Mouse (Mus musculus) kidney, postnatal 0 days (tissue): Measurements from ENCODE around the gene Pds5b. TPM values are rescaled to one million over a fixed set of nuclear protein-coding genes. Genes with fewer than 3 reads are reported as not detected.
A peak's percentile ranks its signal among the peaks of the same experiment; 100 is the strongest.
"Not testable (repeated sequence)": the region's sequence is repeated elsewhere in the genome, so short reads cannot be mapped to it uniquely, and the experiment has no call there.

Experiments
- ATAC-seq: fragments of 200-750 bp; cut with Nextera tagmentation; replicated peaks from 2 replicates; pipeline ENCODE4 v1.8.0; 2017; ENCODE audit warnings: low read depth, moderate number of reproducible peaks, moderate TSS enrichment, moderate library complexity; ENCODE audit not compliant: low FRiP score
- DNase-seq: peaks from one replicate; pipeline ENCODE4 v3.0.0-alpha.2; 2016; ENCODE audit warnings: low spot score
- H3K27ac ChIP-seq: fragments of 300-500 bp; sonication (generic); 2 replicates; pipeline ENCODE4 v1.5.1; 2014; ENCODE audit warnings: mild to moderate bottlenecking
- H3K27me3 ChIP-seq: fragments of 300-500 bp; sonication (generic); 2 replicates; pipeline ENCODE4 v1.6.1; 2014; ENCODE audit warnings: low read length, mixed read lengths; ENCODE audit not compliant: insufficient read depth
- H3K36me3 ChIP-seq: fragments of 300-500 bp; sonication (generic); 2 replicates; pipeline ENCODE4 v1.6.1; 2014; ENCODE audit warnings: low read length, mixed read lengths; ENCODE audit not compliant: insufficient read depth
- H3K4me1 ChIP-seq: fragments of 300-500 bp; sonication (generic); replicated peaks from 2 replicates; pipeline ENCODE4 v1.6.1; 2014; ENCODE audit warnings: antibody characterized with exemption, low read length, mixed read lengths; ENCODE audit not compliant: insufficient read depth
- H3K4me2 ChIP-seq: fragments of 300-500 bp; sonication (generic); 2 replicates; pipeline ENCODE4 v1.6.1; 2014; ENCODE audit warnings: mild to moderate bottlenecking, low read length, moderate library complexity, mixed read lengths
- H3K4me3 ChIP-seq: fragments of 300-500 bp; sonication (generic); replicated peaks from 2 replicates; pipeline ENCODE4 v1.5.1; 2014; ENCODE audit warnings: low read depth, low read length
- H3K9ac ChIP-seq: fragments of 300-500 bp; sonication (generic); 2 replicates; pipeline ENCODE4 v1.6.1; 2014; ENCODE audit warnings: low read depth, low read length
- H3K9me3 ChIP-seq: fragments of 300-500 bp; sonication (generic); replicated peaks from 2 replicates; pipeline ENCODE4 v1.6.1; 2016; ENCODE audit warnings: low read length, inconsistent platforms, mixed read lengths
- CTCF ChIP-seq: IDR thresholded peaks from 2 replicates; pipeline ENCODE4 v1.5.1; 2016; ENCODE audit warnings: antibody characterized with exemption, low read depth, mild to moderate bottlenecking, moderate library complexity
- WGBS: fragments of 180-500 bp; shearing (Covaris S2); extraction: QIAGEN DNeasy Blood & Tissue Kit; methylation state at CpG from one replicate; pipeline ENCODE4 v1.1.7; 2014; 5-methylcytosine and 5-hydroxymethylcytosine counted together
- polyA plus RNA-seq: library from polyadenylated mRNA; unstranded; fragments of >200 nt; fragmentation: Nextera tagmentation; extraction: Ambion mirVana; gene quantifications from 2 replicates; pipeline ENCODE4 v1.2.1, GENCODE M21; 2015

The Pds5b gene
- polyA plus RNA-seq, 1 experiment from 2014 or later: 20.1 TPM

DNA sequence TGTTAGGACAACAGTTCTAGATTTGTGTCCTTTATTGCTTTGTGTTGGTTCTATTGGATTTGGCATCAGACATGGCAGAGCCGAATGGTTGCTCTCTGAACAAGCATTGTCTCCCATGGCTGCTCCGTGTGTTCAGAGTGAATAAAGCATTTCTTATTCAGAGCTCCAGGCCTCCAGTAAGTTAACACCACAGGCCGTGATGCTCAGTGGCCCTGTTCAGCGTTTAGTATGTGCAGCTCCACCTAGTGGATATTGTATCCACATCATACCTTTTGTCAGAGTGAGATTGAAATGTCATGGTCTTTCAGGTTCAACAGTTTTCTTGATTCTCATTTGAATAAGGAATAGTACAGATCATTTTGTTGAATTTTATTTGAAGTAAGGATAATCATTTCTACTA lies 44.2 kb downstream of the Pds5b start:
- no peaks in the 10 kb centered on the region for H3K27me3 ChIP-seq
- 0 out of 2 replicates have a peak, but pooled peaks cover 4% of the 10 kb centered on the region for H3K36me3 ChIP-seq
- no peak overlapping the region for H3K4me3 ChIP-seq
- ATAC-seq: no peak; the same call in 1 of the 2 replicates
- no peaks in the 10 kb centered on the region for H3K4me1 ChIP-seq
- H3K9me3 ChIP-seq: no peaks in the 10 kb centered on the region
- 20% methylated on average over 4 of the region's 4 CpGs for WGBS
- peak; percentile 74 for DNase-seq
- no peak overlapping the region for H3K9ac ChIP-seq
- TF ChIP-seq CTCF: peak; percentile 73
- no peak overlapping the region for H3K27ac ChIP-seq
- no peak overlapping the region for H3K4me2 ChIP-seq

DNA sequence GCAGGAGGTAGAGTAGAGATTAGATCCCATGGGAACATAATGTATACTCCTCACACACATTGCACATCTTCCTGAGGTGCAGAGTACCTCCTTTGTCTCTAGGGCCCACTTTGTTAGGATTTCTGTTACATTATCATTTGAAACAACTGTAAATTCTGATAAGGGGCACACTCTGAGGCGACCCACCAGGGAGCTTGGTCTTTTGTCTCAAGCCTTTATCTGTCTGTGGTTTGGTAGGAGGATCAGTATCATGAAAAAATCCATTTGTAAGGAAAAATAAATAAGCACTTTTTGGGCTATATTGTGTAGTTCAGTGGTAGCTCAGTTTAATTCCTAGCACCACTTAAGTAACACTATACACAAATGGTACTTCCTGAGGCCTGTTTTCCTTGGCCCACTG lies 51.1 kb downstream of the Pds5b start:
- H3K27ac ChIP-seq: no peak overlapping the region
- no peak for DNase-seq
- no peak for ATAC-seq
- H3K9ac ChIP-seq: no peak overlapping the region
- no peak overlapping the region for H3K4me2 ChIP-seq
- H3K36me3 ChIP-seq: peaks cover 14% of the 10 kb centered on the region; the same call in 1 of the 2 replicates
- H3K27me3 ChIP-seq: no peaks in the 10 kb centered on the region
- H3K4me1 ChIP-seq: no peaks in the 10 kb centered on the region
- no peaks in the 10 kb centered on the region for H3K9me3 ChIP-seq
- no peak overlapping the region for H3K4me3 ChIP-seq
- 96% methylated on average over 1 of the region's 1 CpGs for WGBS
- no peak for TF ChIP-seq CTCF

DNA sequence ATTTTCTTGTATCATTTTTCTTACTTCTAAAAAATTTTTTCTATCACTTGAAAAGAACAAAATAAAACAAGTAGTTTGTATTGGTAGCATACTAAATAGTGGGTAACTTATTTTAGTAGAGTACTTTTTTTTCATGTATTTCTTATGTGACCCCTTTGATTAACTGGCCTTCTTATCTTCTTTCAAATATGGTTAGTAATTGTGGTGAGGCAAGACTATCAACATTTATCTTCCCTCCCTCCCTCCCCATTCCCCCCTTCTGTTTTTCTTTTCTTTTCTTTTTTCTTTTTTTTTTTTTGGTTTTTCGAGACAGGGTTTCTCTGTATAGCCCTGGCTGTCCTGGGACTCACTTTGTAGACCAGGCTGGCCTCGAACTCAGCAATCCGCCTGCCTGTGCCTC lies 63.5 kb downstream of the Pds5b start:
- 81% methylated on average over 3 of the region's 3 CpGs for WGBS
- H3K4me1 ChIP-seq, H3K27me3 ChIP-seq, H3K27ac ChIP-seq, DNase-seq, H3K9me3 ChIP-seq, ATAC-seq, H3K36me3 ChIP-seq, H3K4me2 ChIP-seq, H3K4me3 ChIP-seq, H3K9ac ChIP-seq: not testable (repeated sequence)

DNA sequence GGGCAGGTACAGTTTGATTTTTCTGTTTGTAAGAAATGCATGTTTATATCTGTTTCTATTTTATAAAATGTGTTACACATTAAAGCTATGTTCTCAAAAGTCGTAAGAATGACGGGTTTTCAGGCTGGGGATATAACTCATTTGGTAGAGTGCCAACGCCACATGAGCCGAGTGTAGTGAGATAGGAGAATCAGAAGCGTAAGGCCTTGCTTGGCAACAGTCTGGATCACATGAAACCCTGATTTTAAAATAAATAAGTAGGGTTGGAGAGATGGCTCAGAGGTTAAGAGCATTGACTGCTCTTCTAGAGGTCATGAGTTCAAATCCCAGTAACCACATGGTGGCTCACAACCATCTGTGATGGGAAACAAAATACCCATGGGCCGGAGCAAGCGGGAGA lies 65.8 kb downstream of the Pds5b start:
- TF ChIP-seq CTCF: no peak
- 0 out of 2 replicates have a peak, but pooled peaks cover 4% of the 10 kb centered on the region for H3K36me3 ChIP-seq
- H3K27ac ChIP-seq: no peak overlapping the region
- H3K27me3 ChIP-seq: no peaks in the 10 kb centered on the region
- H3K4me1 ChIP-seq: no peaks in the 10 kb centered on the region
- no peak overlapping the region for H3K4me2 ChIP-seq
- no peak for ATAC-seq
- no peak overlapping the region for H3K4me3 ChIP-seq
- no peaks in the 10 kb centered on the region for H3K9me3 ChIP-seq
- no peak for DNase-seq
- 81% methylated on average over 7 of the region's 7 CpGs for WGBS
- H3K9ac ChIP-seq: no peak overlapping the region

DNA sequence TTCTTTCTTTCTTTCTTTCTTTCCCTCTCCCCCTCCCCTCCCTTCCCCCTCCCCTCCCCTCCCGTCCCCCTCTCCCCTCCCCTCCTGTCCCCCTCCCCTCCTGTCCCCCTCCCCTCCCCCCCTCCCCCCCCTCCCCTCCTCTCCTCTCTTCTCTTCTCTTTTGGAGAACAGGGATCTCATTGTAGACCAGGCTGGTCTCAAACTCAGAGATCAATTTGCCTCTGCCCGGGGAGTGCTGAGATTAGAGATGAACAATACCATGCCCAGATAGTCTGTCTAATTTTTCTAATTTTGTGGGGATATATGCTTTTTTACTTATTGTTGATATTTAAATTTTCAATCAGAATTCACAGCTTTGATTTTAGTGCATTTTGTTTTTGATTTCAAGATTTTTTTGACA lies 67.1 kb downstream of the Pds5b start:
- WGBS: 88% methylated on average over 1 of the region's 2 CpGs
- Histone ChIP-seq H3K27me3 (no peaks in the 10 kb centered on the region), H3K27ac (no peak overlapping the region), H3K4me1 (no peaks in the 10 kb centered on the region), H3K4me2 (no peak overlapping the region), H3K36me3 (0 out of 2 replicates have a peak, but pooled peaks cover 4% of the 10 kb centered on the region), H3K4me3 (no peak overlapping the region), H3K9ac (no peak overlapping the region), H3K9me3 (no peaks in the 10 kb centered on the region)
- DNase-seq (no peak), ATAC-seq (no peak)
- TF ChIP-seq CTCF: no peak

DNA sequence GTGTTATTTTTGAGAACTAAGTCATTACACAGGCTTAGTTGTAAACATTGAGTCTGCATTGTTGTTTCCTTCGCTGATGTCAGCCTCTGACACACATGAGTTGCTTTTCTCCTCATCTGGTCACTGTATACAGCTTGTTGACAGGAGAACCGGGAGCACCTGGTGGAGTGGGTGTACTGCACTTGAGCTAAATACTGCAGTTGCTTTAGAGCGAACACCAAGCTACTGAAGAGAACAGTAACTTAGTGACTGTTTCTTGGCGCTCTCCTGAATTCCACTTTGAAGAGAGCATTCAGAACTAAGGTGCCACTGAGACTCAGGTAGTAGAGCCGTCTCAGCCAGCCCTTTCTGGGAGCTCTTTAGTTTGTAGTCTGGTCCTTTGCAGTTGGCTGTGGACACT lies 83.1 kb downstream of the Pds5b start:
- H3K27ac ChIP-seq: no peak overlapping the region
- H3K9ac ChIP-seq: no peak overlapping the region
- no peak overlapping the region for H3K4me3 ChIP-seq
- no peaks in the 10 kb centered on the region for H3K4me1 ChIP-seq
- no peak overlapping the region for H3K4me2 ChIP-seq
- WGBS: 88% methylated on average over 5 of the region's 5 CpGs
- H3K36me3 ChIP-seq: 0 out of 2 replicates have a peak, but pooled peaks cover 9% of the 10 kb centered on the region
- H3K9me3 ChIP-seq: no peaks in the 10 kb centered on the region
- DNase-seq: no peak
- TF ChIP-seq CTCF: no peak
- no peaks in the 10 kb centered on the region for H3K27me3 ChIP-seq
- no peak for ATAC-seq

DNA sequence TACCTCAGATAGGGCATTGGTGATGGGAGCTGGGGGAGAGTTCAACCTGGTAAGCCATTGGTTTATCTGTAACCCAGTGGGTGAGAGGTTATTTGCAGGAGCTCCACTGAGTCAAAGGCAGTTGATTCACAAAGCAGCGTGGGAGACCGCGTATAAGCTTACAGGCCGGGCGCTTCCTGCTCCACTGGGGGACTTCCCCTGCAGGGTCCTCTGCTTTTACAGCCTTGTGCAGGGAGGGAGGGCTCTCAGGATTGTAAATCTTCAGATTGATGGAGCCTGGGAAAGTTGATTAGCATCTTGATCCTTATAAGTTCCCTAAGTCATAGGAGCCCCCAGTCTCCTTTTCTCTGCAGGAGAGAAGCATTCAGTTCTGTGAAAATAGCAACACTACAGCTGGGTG lies 98.9 kb downstream of the Pds5b start:
- Histone ChIP-seq H3K36me3 (peaks cover 10% of the 10 kb centered on the region; the same call in 1 of the 2 replicates), H3K27ac (no peak overlapping the region), H3K9ac (no peak overlapping the region), H3K4me1 (0 out of 2 replicates have a peak, but pooled peaks cover 14% of the 10 kb centered on the region), H3K4me3 (no peak overlapping the region), H3K27me3 (no peaks in the 10 kb centered on the region), H3K9me3 (no peaks in the 10 kb centered on the region), H3K4me2 (no peak overlapping the region)
- ATAC-seq (peak; percentile 72), DNase-seq (peak; percentile 80)
- WGBS: 20% methylated on average over 5 of the region's 5 CpGs
- no peak for TF ChIP-seq CTCF
